Mouse (Mus musculus) liver, embryonic 14.5 days (tissue): ENCODE measurements around the gene Copg1. TPM values are rescaled to one million over a fixed set of nuclear protein-coding genes. Genes with fewer than 3 reads are reported as not detected.

Experiments
- ATAC-seq: fragments of 200-750 bp; cut with Nextera tagmentation; 2 replicates; pipeline ENCODE4 v1.8.0; 2017; ENCODE audit warnings: moderate number of reproducible peaks, mild to moderate bottlenecking, moderate library complexity; ENCODE audit not compliant: insufficient read depth
- DNase-seq, 3 experiments: peaks; one replicate each; pipeline ENCODE4 v3.0.0-alpha.2; 2012 to 2013; ENCODE audit warnings: low read depth in 3 of 3, low spot score in 3 of 3
- H3K27ac ChIP-seq: fragments of 300-500 bp; sonication (generic); 2 replicates; pipeline ENCODE4 v1.5.1; 2014; ENCODE audit warnings: moderate library complexity, mild to moderate bottlenecking, control low read depth, inconsistent platforms
- H3K27me3 ChIP-seq: fragments of 300-500 bp; sonication (generic); 2 replicates; pipeline ENCODE4 v1.6.1; 2014; ENCODE audit warnings: mild to moderate bottlenecking, low read length, moderate library complexity; ENCODE audit not compliant: control insufficient read depth, insufficient read depth
- H3K36me3 ChIP-seq: fragments of 300-500 bp; sonication (generic); replicated peaks from 2 replicates; pipeline ENCODE4 v1.6.1; 2014; ENCODE audit warnings: low read depth; ENCODE audit not compliant: control insufficient read depth, insufficient read depth
- H3K4me1 ChIP-seq, 2 experiments: fragments of 200-500 bp in 1 of 2; fragments of 300-500 bp in 1 of 2; sonication (generic) in 1 of 2; replicated peaks; 2 replicates each; pipeline ENCODE4 v1.6.1; 2012 to 2014; ENCODE audit warnings: antibody characterized with exemption in 1 of 2, inconsistent platforms in 1 of 2, low read length in 1 of 2; ENCODE audit not compliant: control insufficient read depth in 2 of 2, insufficient read depth in 2 of 2
- H3K4me2 ChIP-seq: fragments of 300-500 bp; sonication (generic); 2 replicates; pipeline ENCODE4 v1.6.1; 2014; ENCODE audit warnings: low read depth, mild to moderate bottlenecking, control low read depth, moderate library complexity
- H3K4me3 ChIP-seq, 2 experiments: fragments of 200-500 bp in 1 of 2; fragments of 300-500 bp in 1 of 2; sonication (generic) in 1 of 2; 2 replicates each; pipeline ENCODE4 v1.5.1; 2012 to 2014; ENCODE audit warnings: low read depth in 2 of 2, low read length in 2 of 2, mild to moderate bottlenecking in 2 of 2, control low read depth in 1 of 2, inconsistent platforms in 1 of 2, moderate library complexity in 1 of 2; ENCODE audit not compliant: insufficient read depth in 1 of 2
- H3K9ac ChIP-seq: fragments of 300-500 bp; sonication (generic); replicated peaks from 2 replicates; pipeline ENCODE4 v1.6.1; 2014; ENCODE audit warnings: mild to moderate bottlenecking, control low read depth, moderate library complexity
- H3K9me3 ChIP-seq: fragments of 300-500 bp; sonication (generic); 2 replicates; pipeline ENCODE4 v1.6.1; 2016; ENCODE audit warnings: low read length, mixed read lengths; ENCODE audit not compliant: control insufficient read depth
- CTCF ChIP-seq: IDR thresholded peaks from 2 replicates; pipeline ENCODE4 v1.5.1; 2016; ENCODE audit warnings: antibody characterized with exemption, low read depth, control low read depth
- EP300 ChIP-seq: IDR thresholded peaks from 2 replicates; pipeline ENCODE4 v1.6.1; 2016; ENCODE audit warnings: antibody characterized with exemption, low read depth
- WGBS: fragments of 180-500 bp; shearing (Covaris S2); extraction: QIAGEN DNeasy Blood & Tissue Kit; methylation state at CpG from one replicate; pipeline ENCODE4 v1.1.7; 2014; ENCODE audit not compliant: insufficient replicate concordance; 5-methylcytosine and 5-hydroxymethylcytosine counted together
- polyA plus RNA-seq, 2 experiments: library from polyadenylated mRNA; depleted of rRNA in 1 of 2; stranded (reverse) in 1 of 2; unstranded in 1 of 2; fragments of >200 nt; fragmentation: Nextera tagmentation in 1 of 2; extraction: Ambion mirVana in 1 of 2; gene quantifications; 2 replicates each; pipeline versions ENCODE4 v1.2.1 to v1.2.3; 2012 to 2014

Gene Copg1
- polyA plus RNA-seq, 2 experiments = 22.5 to 42.4 TPM

DNA sequence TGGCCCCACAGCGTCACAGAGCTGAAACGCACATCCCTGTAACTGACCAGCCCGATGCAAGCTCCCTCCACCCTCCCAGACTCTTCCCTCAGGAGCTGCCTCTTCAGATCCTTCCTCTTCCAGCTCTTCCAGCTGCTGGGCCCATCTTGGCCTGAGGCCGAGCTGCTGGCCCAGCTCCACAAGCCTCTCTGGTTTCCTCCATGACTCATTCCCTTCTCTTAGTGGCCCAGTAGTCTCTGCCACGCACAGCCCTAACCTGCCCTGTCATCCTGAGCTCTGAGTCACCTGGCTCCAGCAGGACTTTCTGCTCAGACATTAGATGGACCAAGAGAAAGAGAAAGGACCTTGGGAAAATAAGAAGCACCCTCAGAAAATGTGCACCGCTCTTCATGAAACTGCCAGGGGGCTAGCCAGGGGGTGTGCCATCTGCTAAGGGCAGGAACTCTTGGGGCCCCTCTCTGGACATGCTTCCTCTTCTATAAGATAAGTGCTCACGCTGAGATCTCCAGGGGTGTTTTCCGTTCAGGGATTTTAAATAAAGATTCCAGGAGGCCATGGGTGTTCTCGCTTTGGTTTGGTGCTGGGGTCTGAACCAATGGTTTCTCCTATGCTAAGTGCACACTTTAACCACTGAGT is 18.6 kb upstream of the Copg1 start:
- H3K27me3 ChIP-seq = no peaks in the 10 kb centered on the region
- H3K27ac ChIP-seq = peak overlapping the region; percentile 32
- peak overlapping the region; percentile 28 for H3K4me2 ChIP-seq
- no peak overlapping the region for H3K4me3 ChIP-seq
- whole genome bisulfite sequencing = 29% methylated on average over 9 of the region's 9 CpGs
- no peak overlapping the region for H3K9ac ChIP-seq
- peak in 1 of 3 experiments; percentile 37 for DNase-seq
- TF ChIP-seq EP300 = no peak
- TF ChIP-seq CTCF = no peak
- no peaks in the 10 kb centered on the region for H3K9me3 ChIP-seq
- ATAC-seq = peak; percentile 31; the same call in 1 of the 2 replicates
- H3K4me1 ChIP-seq = peaks cover 14 to 43% of the 10 kb centered on the region in 2 experiments
- H3K36me3 ChIP-seq = no peaks in the 10 kb centered on the region

- no peak for TF ChIP-seq CTCF
- no peak for TF ChIP-seq EP300
- no peak overlapping the region for H3K4me3 ChIP-seq
- peak overlapping the region; percentile 25; the same call in 1 of the 2 replicates for H3K27ac ChIP-seq
- H3K36me3 ChIP-seq = no peaks in the 10 kb centered on the region
- H3K4me1 ChIP-seq = peaks cover 14 to 45% of the 10 kb centered on the region in 2 experiments
- no peaks in the 10 kb centered on the region for H3K27me3 ChIP-seq
- 0% methylated on average over 1 of the region's 1 CpGs for WGBS
- no peak overlapping the region; the same call in 1 of the 2 replicates for H3K9ac ChIP-seq
- no peaks in the 10 kb centered on the region for H3K9me3 ChIP-seq
- no peak for DNase-seq
- H3K4me2 ChIP-seq = no peak overlapping the region
- ATAC-seq = peak; percentile 69
These were observed 17.2 kb upstream of the Copg1 start for GRCm38 (mm10) chr6:87870440-87870839.

DNA sequence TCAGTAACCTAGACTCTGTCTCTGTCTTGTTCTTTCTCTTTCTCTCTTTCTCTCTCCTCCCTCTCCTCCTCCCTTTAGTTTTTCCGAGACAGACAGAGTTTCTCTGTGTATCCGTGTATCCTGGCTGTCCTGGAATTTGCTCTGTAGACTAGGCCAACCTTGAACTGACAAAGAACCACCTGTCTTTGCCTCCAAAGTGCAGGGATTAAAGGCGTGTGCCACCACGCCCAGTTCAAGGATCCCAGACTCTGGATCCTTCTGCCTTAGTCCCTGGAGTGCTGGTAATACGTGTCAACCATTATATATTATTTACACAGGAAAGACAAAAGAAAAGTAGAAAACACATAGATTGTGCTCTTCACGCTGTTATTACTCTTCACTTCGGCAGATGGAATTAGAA is 16.4 kb upstream of the Copg1 start:
- Histone ChIP-seq H3K36me3 (no peaks in the 10 kb centered on the region), H3K27me3 (no peaks in the 10 kb centered on the region), H3K9ac (no peak overlapping the region), H3K27ac (no peak overlapping the region), H3K4me3 (no peak overlapping the region), H3K4me2 (no peak overlapping the region), H3K9me3 (no peaks in the 10 kb centered on the region), H3K4me1 (peaks cover 14 to 49% of the 10 kb centered on the region in 2 experiments)
- ATAC-seq (no peak), DNase-seq (no peak)
- 73% methylated on average over 7 of the region's 7 CpGs for WGBS
- TF ChIP-seq CTCF = no peak
- no peak for TF ChIP-seq EP300

DNA sequence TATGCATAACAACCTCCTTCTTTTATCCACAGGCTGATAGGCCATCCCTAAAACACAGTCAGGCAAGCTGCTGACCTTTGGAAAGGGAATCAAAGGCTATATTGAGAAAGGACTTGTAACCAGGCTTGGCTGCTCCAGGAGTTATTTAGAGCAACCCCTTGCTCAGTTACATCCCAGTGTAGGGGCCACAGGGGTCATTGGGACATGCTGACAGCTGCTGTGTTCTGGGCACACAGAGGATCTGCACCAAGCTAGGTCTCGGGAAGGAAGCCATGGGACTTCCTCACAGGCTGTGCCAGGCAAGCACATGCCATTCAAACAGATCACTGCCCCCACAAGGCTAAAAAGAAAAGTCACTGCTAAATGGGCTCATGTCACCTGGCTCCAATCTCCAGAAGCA is 14.5 kb upstream of the Copg1 start:
- H3K4me2 ChIP-seq = no peak overlapping the region
- no peak overlapping the region for H3K27ac ChIP-seq
- no peak for DNase-seq
- H3K9me3 ChIP-seq = no peaks in the 10 kb centered on the region
- WGBS = 55% methylated on average over 1 of the region's 1 CpGs
- no peak for ATAC-seq
- no peaks in the 10 kb centered on the region for H3K27me3 ChIP-seq
- no peaks in the 10 kb centered on the region for H3K36me3 ChIP-seq
- no peak for TF ChIP-seq EP300
- no peak for TF ChIP-seq CTCF
- peaks cover 10 to 40% of the 10 kb centered on the region in 2 experiments for H3K4me1 ChIP-seq
- no peak overlapping the region for H3K9ac ChIP-seq
- no peak overlapping the region for H3K4me3 ChIP-seq

- Histone ChIP-seq H3K9me3 (no peaks in the 10 kb centered on the region), H3K4me3 (no peak overlapping the region), H3K4me1 (peaks cover 3 to 37% of the 10 kb centered on the region in 2 experiments), H3K27ac (no peak overlapping the region), H3K9ac (no peak overlapping the region), H3K4me2 (no peak overlapping the region), H3K27me3 (no peaks in the 10 kb centered on the region), H3K36me3 (no peaks in the 10 kb centered on the region)
- TF ChIP-seq EP300 = no peak
- TF ChIP-seq CTCF = peak; percentile 23; the same call in 1 of the 2 replicates
- DNase-seq = no peak
- ATAC-seq = no peak
- WGBS = 85% methylated on average over 2 of the region's 2 CpGs
These were observed 13.7 kb upstream of the Copg1 start for GRCm38 (mm10) chr6:87873963-87874362.
